Mouse (Mus musculus): ENCODE data around the gene Foxn2. TPM values are rescaled to one million over a fixed set of nuclear protein-coding genes. Genes with fewer than 3 reads are reported as not detected.
A peak's percentile ranks its signal among the peaks of the same experiment; 100 is the strongest.

Foxn2 gene
- polyA plus RNA-seq (2012; rRNA removed): 2.7 and 2.9 TPM in 2 replicates

DNA sequence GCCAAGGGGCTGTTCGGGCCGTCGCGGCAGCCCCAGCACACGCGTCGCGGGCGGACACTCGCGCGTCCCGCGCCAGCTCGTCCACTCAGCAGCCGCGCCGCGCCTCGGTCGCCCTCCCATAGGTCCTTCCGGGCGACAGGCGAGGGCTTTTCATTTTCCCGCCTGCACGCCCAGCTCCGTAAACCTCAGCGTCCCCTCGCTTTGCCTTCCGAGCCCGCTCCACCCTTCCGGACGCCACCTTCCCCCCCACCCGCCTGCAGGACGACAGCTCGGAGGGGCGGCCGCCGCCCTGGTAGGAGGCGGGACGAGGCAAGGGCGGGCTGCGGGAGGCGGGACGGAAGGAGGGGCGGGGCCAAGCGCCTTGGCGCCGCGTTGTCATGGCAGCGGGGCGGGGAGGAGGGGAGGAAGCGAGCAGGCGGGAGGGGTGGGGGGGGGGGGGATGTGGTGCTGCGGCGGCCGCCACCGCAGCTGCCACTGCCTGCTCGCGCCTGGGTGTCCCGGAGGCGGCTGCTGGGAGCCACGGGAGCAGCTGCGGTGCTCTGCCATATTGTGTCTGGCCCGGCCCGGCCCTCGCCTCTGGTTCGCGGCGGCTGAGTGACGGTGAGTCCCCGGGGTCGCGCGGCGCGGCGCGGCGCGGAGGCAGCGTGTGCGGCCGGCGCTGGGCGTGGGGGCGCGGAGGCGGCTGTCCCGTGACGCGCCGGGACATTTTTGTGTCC, at the start of gene Foxn2:
Foxn2 (plus strand) TSS at position 427 of the 716 bp plus-strand sequence.
- no peaks in the 10 kb centered on the region for H3K27me3 ChIP-seq (replicated peaks; ENCODE audit: control insufficient read depth, insufficient read depth, low read length)

DNA sequence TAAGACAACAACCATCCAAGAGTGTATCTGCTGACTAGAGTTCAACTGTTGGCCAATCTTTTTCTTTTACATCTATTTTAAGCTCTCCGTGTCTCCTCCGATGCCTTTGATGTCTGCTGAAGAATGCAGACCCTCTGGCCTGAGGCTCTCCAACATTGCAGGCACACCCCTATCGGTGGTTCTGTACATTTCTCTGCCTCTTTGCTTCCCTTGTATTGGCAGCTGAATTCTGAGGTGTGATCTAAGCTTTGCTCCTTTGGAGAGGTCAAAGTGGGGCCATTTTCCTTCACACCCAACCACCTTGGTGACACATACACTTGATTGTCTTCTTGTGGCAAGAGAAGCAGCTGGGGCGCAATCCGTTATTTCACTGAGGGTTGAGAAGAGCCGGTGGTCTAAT, 43.0 kb upstream of the Foxn2 start:
- Histone ChIP-seq H3K27ac (ENCODE audit: insufficient read depth, low read depth, low read length) (no peak overlapping the region), H3K27me3 (replicated peaks; ENCODE audit: control insufficient read depth, insufficient read depth, low read length) (no peaks in the 10 kb centered on the region), H3K36me3 (ENCODE audit: control insufficient read depth, insufficient read depth, low read length) (no peaks in the 10 kb centered on the region), H3K4me1 (ENCODE audit: control insufficient read depth, insufficient read depth, low read length) (no peaks in the 10 kb centered on the region), H3K4me3 (ENCODE audit: insufficient read depth, low read depth, low read length) (no peak overlapping the region)
- TF ChIP-seq CTCF (conservative IDR thresholded peaks at IDR 0.05; ENCODE audit: insufficient read depth, insufficient read length, low read depth, low read length) (no peak), POLR2A (IDR thresholded peaks at IDR 0.05; ENCODE audit: low read depth, low read length) (no peak)
- WGBS: 89% methylated on average over 6 of the region's 6 CpGs
- DNase-seq: no peak

More for the DNA sequence above, at the start of gene Foxn2:
- DNase-seq: peak; percentile 96
- Histone ChIP-seq H3K27ac (ENCODE audit: insufficient read depth, low read depth, low read length) (peak within 1 kb of the TSS; percentile 87), H3K36me3 (ENCODE audit: control insufficient read depth, insufficient read depth, low read length) (no peaks in the 10 kb centered on the region), H3K4me3 (ENCODE audit: insufficient read depth, low read depth, low read length) (peak within 1 kb of the TSS; percentile 80), H3K4me1 (ENCODE audit: control insufficient read depth, insufficient read depth, low read length) (peaks cover 7% of the 10 kb centered on the region; the same call in 1 of the 2 replicates)
- no peak for TF ChIP-seq POLR2A (IDR thresholded peaks at IDR 0.05; ENCODE audit: low read depth, low read length)
- TF ChIP-seq CTCF (conservative IDR thresholded peaks at IDR 0.05; ENCODE audit: insufficient read depth, insufficient read length, low read depth, low read length): no peak
- WGBS: under 1% methylated on average over 84 of the region's 93 CpGs

DNA sequence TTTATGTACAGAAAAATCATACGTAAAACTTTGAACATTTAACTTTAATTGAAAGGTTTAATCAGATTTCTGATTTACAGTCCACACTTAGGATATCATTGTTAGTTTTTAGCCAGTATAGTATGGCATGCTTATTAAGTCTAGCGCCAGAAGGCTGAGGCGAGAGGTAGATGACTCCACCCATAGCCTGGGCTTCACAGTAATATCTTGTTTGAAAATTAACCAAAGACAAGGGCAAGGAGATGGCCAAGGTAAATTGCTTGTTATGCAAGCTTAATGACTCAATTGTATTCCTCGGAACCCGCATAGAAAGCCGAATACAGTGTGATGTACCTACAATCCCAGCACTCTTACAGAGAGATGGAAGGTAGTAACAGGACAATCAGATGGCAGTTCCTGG, 42.4 kb upstream of the Foxn2 start:
- H3K36me3 ChIP-seq (ENCODE audit: control insufficient read depth, insufficient read depth, low read length): no peaks in the 10 kb centered on the region
- no peaks in the 10 kb centered on the region for H3K4me1 ChIP-seq (ENCODE audit: control insufficient read depth, insufficient read depth, low read length)
- DNase-seq: peak; percentile 43
- TF ChIP-seq CTCF (conservative IDR thresholded peaks at IDR 0.05; ENCODE audit: insufficient read depth, insufficient read length, low read depth, low read length): no peak
- H3K27me3 ChIP-seq (replicated peaks; ENCODE audit: control insufficient read depth, insufficient read depth, low read length): no peaks in the 10 kb centered on the region
- no peak overlapping the region for H3K27ac ChIP-seq (ENCODE audit: insufficient read depth, low read depth, low read length)
- WGBS: 54% methylated on average over 6 of the region's 6 CpGs
- H3K4me3 ChIP-seq (ENCODE audit: insufficient read depth, low read depth, low read length): no peak overlapping the region

DNA sequence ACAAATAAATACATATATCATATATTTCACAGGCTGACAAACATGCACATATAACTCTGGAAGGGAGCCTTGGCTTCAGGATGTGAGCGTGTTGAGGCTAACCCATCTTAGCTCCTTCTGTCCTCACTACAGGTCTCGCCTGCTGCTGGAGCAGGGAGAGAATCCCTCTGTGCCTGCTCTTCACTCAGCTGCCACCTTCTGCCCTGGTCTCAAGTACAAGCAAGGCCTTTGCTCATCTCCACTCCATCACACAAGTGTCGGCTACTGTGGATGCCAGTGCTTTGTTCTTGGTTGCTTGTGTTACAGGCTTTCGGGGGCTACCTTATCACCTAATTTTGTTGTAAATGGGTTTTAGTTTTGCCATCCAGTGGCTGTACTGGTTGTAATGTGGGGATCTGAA, 41.7 kb upstream of the Foxn2 start:
- 90% methylated on average over 4 of the region's 4 CpGs for WGBS
- TF ChIP-seq POLR2A (IDR thresholded peaks at IDR 0.05; ENCODE audit: low read depth, low read length): no peak
- no peak for TF ChIP-seq CTCF (conservative IDR thresholded peaks at IDR 0.05; ENCODE audit: insufficient read depth, insufficient read length, low read depth, low read length)
- no peaks in the 10 kb centered on the region for H3K27me3 ChIP-seq (replicated peaks; ENCODE audit: control insufficient read depth, insufficient read depth, low read length)

DNA sequence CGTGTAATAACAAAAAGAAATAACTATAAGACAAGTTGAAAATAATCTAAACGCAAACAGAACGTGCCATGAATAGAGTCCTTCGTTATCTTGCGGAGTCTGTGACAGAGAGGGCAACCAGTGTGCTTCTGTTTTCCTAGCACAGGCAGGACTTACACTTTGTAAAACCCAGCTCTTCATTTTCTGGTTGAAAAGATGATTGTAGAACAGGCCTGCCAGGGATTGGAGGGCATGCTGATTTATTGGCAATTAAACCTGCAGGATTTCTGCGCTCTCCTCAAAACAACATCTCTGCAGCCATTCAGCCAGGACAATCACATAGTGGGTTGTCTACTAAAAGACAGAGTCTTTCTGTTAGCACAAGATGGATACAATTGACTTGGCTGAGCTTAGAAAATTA, 40.4 kb upstream of the Foxn2 start:
- H3K4me3 ChIP-seq (ENCODE audit: insufficient read depth, low read depth, low read length): no peak overlapping the region
- no peaks in the 10 kb centered on the region for H3K4me1 ChIP-seq (ENCODE audit: control insufficient read depth, insufficient read depth, low read length)
- H3K27ac ChIP-seq (ENCODE audit: insufficient read depth, low read depth, low read length): no peak overlapping the region
- 77% methylated on average over 6 of the region's 6 CpGs for WGBS
- TF ChIP-seq CTCF (conservative IDR thresholded peaks at IDR 0.05; ENCODE audit: insufficient read depth, insufficient read length, low read depth, low read length) (no peak), POLR2A (IDR thresholded peaks at IDR 0.05; ENCODE audit: low read depth, low read length) (no peak)
- no peaks in the 10 kb centered on the region for H3K36me3 ChIP-seq (ENCODE audit: control insufficient read depth, insufficient read depth, low read length)
- H3K27me3 ChIP-seq (replicated peaks; ENCODE audit: control insufficient read depth, insufficient read depth, low read length): no peaks in the 10 kb centered on the region
- no peak for DNase-seq

More for the DNA sequence above, 41.7 kb upstream of the Foxn2 start:
- no peaks in the 10 kb centered on the region for H3K4me1 ChIP-seq (ENCODE audit: control insufficient read depth, insufficient read depth, low read length)
- no peaks in the 10 kb centered on the region for H3K36me3 ChIP-seq (ENCODE audit: control insufficient read depth, insufficient read depth, low read length)
- no peak overlapping the region for H3K4me3 ChIP-seq (ENCODE audit: insufficient read depth, low read depth, low read length)
- no peak overlapping the region for H3K27ac ChIP-seq (ENCODE audit: insufficient read depth, low read depth, low read length)
- DNase-seq: no peak

DNA sequence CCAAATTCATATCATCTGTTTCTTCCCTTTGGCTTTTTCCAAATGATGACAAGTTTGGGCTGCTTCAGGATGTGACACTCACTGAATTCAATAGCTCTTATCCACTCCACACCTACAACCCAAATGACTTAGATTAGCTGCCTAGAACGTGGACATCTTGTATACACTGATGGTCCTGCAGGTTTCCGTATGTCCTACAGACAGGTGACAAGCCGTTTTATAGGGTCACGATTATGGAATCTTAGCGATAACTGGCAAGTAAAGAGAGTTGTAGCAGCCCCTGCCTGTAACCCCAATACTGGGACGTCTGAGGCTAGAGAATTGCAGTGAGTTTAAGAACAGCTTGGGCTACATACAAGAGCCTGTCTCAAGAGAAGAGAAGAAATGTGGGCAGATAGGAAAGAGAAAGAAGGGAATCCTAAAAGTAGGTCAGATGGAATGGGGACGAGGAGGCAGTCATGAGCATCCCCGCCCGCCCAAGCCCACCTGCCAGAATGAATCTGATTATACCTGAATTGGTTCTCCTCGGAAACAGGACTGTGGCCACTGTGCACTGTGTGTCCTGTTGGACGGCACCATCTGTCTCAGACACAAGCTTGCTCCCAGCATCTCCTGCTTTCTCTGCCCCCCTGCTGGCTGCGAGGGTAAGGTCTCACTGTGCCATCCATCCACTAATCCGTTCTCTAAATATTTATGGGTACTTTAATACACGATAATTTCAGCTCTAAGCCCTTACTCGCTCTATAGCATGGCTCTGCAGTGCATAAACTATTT, 39.6 kb upstream of the Foxn2 start:
- H3K4me1 ChIP-seq (ENCODE audit: control insufficient read depth, insufficient read depth, low read length): no peaks in the 10 kb centered on the region
- H3K27me3 ChIP-seq (replicated peaks; ENCODE audit: control insufficient read depth, insufficient read depth, low read length): no peaks in the 10 kb centered on the region
- H3K27ac ChIP-seq (ENCODE audit: insufficient read depth, low read depth, low read length): no peak overlapping the region
- 79% methylated on average over 15 of the region's 15 CpGs for WGBS
- no peaks in the 10 kb centered on the region for H3K36me3 ChIP-seq (ENCODE audit: control insufficient read depth, insufficient read depth, low read length)
- no peak for TF ChIP-seq CTCF (conservative IDR thresholded peaks at IDR 0.05; ENCODE audit: insufficient read depth, insufficient read length, low read depth, low read length)
- TF ChIP-seq POLR2A (IDR thresholded peaks at IDR 0.05; ENCODE audit: low read depth, low read length): no peak
- no peak for DNase-seq
- H3K4me3 ChIP-seq (ENCODE audit: insufficient read depth, low read depth, low read length): no peak overlapping the region

DNA sequence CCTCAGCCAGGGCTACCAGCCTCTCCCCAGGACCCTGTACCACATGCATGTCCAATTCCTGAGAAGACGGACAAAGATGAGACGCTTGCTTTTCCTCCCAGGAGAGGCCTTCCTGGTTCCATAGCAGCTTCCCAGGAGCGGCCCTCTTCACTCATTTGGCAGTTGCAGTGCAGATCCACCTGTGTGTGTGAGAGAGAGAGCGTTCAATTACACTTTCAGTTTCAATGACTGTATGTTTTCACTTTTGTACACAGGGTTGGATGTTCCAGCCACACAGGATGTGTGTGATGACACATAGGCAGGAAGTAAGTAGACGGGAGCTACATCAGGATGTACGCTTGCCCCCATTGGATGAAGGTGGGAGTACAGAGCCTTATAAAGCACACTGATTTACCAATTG, 37.2 kb upstream of the Foxn2 start:
- Histone ChIP-seq H3K36me3 (ENCODE audit: control insufficient read depth, insufficient read depth, low read length) (no peaks in the 10 kb centered on the region), H3K27me3 (replicated peaks; ENCODE audit: control insufficient read depth, insufficient read depth, low read length) (no peaks in the 10 kb centered on the region), H3K4me1 (ENCODE audit: control insufficient read depth, insufficient read depth, low read length) (no peaks in the 10 kb centered on the region), H3K4me3 (ENCODE audit: insufficient read depth, low read depth, low read length) (no peak overlapping the region), H3K27ac (ENCODE audit: insufficient read depth, low read depth, low read length) (no peak overlapping the region)
- TF ChIP-seq CTCF (conservative IDR thresholded peaks at IDR 0.05; ENCODE audit: insufficient read depth, insufficient read length, low read depth, low read length) (no peak), POLR2A (IDR thresholded peaks at IDR 0.05; ENCODE audit: low read depth, low read length) (no peak)
- peak; percentile 12 for DNase-seq
- WGBS: 66% methylated on average over 6 of the region's 6 CpGs
